Mouse (Mus musculus) midbrain, embryonic 10.5 days (tissue): Measurements from ENCODE around the gene Map3k6. TPM values are rescaled to one million over a fixed set of nuclear protein-coding genes. Genes with fewer than 3 reads are reported as not detected.
A peak's percentile ranks its signal among the peaks of the same experiment; 100 is the strongest.

ENCODE experiments used
- DNase-seq: peaks from one replicate; pipeline ENCODE4 v3.0.0-alpha.2; 2017; ENCODE audit warnings: low spot score
- H3K27ac ChIP-seq: fragments of 300-500 bp; sonication (generic); replicated peaks from 2 replicates; pipeline ENCODE4 v1.5.1; 2016; ENCODE audit warnings: mild to moderate bottlenecking
- H3K27me3 ChIP-seq: fragments of 300-500 bp; sonication (generic); 2 replicates; pipeline ENCODE4 v1.6.1; 2016; ENCODE audit warnings: low read depth, mild to moderate bottlenecking; ENCODE audit not compliant: poor library complexity, severe bottlenecking
- H3K36me3 ChIP-seq: fragments of 300-500 bp; sonication (generic); 2 replicates; pipeline ENCODE4 v1.6.1; 2016; ENCODE audit warnings: mild to moderate bottlenecking, moderate library complexity
- H3K4me1 ChIP-seq: fragments of 300-500 bp; sonication (generic); 2 replicates; pipeline ENCODE4 v1.6.1; 2016
- H3K4me3 ChIP-seq: fragments of 300-500 bp; sonication (generic); 2 replicates; pipeline ENCODE4 v1.5.1; 2016; ENCODE audit warnings: mild to moderate bottlenecking, moderate library complexity
- H3K9me3 ChIP-seq: fragments of 300-500 bp; sonication (generic); replicated peaks from 2 replicates; pipeline ENCODE4 v1.6.1; 2016; ENCODE audit warnings: mild to moderate bottlenecking
- WGBS: fragments of 180-500 bp; shearing (Covaris S2); methylation state at CpG from one replicate; pipeline ENCODE4 v1.1.7; 2016; 5-methylcytosine and 5-hydroxymethylcytosine counted together
- polyA plus RNA-seq: library from polyadenylated mRNA; unstranded; fragments of >200 nt; fragmentation: Nextera tagmentation; extraction: Ambion mirVana; gene quantifications from 2 replicates; pipeline ENCODE4 v1.2.1, GENCODE M21; 2016

Gene Map3k6
- polyA plus RNA-seq, 1 experiment from 2014 or later, result 2.6 TPM

DNA sequence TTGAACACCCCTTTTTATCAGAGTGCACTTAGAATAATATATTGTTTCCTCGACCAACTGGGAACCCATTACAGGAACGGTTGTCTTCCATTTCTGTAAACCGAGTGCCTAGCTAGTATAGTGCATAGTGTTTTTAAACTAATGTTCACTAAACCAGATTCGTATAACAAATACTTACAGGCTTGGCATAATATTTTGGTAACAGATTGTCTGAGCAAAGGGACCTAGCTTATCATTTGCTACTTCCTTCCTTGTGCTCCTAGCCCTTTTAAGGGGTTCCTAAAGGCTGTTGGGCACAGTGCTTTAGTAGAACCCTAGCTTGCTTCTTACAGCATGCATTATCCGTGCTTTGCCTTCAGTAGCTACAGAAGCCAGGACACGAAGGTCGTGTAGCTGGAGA is 40.9 kb downstream of the Map3k6 start:
- H3K4me1 ChIP-seq, result peaks cover 41% of the 10 kb centered on the region
- 46% methylated on average over 7 of the region's 7 CpGs for WGBS
- H3K27ac ChIP-seq, result peak overlapping the region; percentile 81
- H3K9me3 ChIP-seq, result no peaks in the 10 kb centered on the region
- H3K27me3 ChIP-seq, result no peaks in the 10 kb centered on the region
- no peak for DNase-seq
- no peak overlapping the region for H3K4me3 ChIP-seq
- H3K36me3 ChIP-seq, result no peaks in the 10 kb centered on the region

DNA sequence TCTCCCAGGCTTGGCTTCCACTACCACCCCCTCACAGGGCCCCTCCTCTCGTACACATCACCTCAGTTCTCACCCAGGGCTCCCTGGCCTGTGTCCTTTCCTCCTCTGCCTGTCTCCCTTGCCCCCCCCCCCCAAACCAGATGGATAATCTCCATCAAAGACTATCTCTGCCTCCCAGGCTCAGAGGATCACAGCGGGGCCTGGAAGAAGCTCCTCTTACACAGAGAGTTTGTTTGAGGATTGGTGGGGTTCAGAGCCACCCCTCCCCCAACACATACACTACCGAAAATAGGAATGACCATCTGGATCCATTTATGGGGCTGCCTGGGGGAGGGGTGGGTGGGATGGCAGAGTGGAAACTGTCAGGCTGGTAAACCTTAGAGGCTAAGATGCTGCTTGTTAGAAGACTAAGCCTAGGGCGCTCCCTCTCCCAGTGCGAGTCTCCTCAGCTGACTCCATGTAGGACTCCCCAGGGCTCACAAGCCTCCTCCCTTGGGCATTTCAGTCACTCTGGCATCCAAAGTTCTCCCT is 41.4 kb downstream of the Map3k6 start:
- no peaks in the 10 kb centered on the region for H3K27me3 ChIP-seq
- DNase-seq, result peak; percentile 53
- H3K4me3 ChIP-seq, result peak overlapping the region; percentile 14; the same call in 1 of the 2 replicates
- H3K4me1 ChIP-seq, result peaks cover 36% of the 10 kb centered on the region
- WGBS, result 16% methylated on average over 5 of the region's 5 CpGs
- no peaks in the 10 kb centered on the region for H3K9me3 ChIP-seq
- peak overlapping the region; percentile 81 for H3K27ac ChIP-seq
- no peaks in the 10 kb centered on the region for H3K36me3 ChIP-seq

GRCm38 (mm10) chr4:133282656-133283055 is 42.0 kb downstream of the Map3k6 start:
- peak overlapping the region; percentile 81 for H3K27ac ChIP-seq
- H3K4me3 ChIP-seq, result no peak overlapping the region
- DNase-seq, result no peak
- no peaks in the 10 kb centered on the region for H3K9me3 ChIP-seq
- 35% methylated on average over 4 of the region's 4 CpGs for WGBS
- H3K27me3 ChIP-seq, result no peaks in the 10 kb centered on the region
- no peaks in the 10 kb centered on the region for H3K36me3 ChIP-seq
- H3K4me1 ChIP-seq, result peaks cover 36% of the 10 kb centered on the region

DNA sequence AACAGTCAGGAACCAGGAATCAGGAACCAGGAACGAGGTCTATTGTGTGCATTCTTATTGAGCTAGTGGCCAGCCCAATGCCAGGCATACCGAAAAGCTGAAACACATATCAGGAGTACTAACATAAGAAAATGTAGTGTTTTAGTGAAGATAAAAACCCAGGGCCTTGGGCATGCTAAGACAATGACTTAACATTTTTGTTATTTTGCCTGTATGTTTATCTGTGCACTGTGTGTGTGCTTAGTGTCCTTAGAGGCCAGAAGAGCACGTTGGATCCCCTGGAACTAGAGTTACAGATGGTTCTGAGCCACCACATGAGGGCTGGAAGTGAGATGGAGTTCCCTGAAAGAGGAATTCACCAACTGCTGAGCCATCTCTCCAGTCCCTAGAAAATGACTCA is 44.7 kb downstream of the Map3k6 start:
- no peaks in the 10 kb centered on the region for H3K9me3 ChIP-seq
- H3K4me1 ChIP-seq, result peaks cover 24% of the 10 kb centered on the region
- WGBS, result 84% methylated on average over 3 of the region's 3 CpGs
- H3K4me3 ChIP-seq, result no peak overlapping the region
- H3K27ac ChIP-seq, result no peak overlapping the region
- H3K36me3 ChIP-seq, result no peaks in the 10 kb centered on the region
- no peaks in the 10 kb centered on the region for H3K27me3 ChIP-seq
- no peak for DNase-seq

DNA sequence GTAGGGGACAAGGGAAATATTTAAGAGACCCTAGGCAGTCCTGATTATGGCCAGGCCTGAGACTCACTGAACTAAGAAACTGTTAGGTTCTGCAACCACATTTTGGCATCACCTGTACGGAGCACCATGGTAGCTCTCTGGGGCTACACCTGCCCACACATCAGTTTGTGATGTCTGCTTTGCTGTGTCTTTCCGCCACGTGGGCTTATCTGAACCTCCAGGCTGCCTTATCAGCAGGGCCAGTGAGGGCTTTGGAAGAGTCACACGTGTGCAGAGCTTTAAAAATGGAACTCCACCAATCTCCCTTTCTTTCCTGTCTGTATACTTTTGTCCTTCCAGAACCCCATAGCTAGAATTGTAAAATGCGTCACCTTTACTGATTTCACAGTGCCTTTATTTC is 45.3 kb downstream of the Map3k6 start:
- DNase-seq, result no peak
- H3K27ac ChIP-seq, result no peak overlapping the region
- no peaks in the 10 kb centered on the region for H3K9me3 ChIP-seq
- WGBS, result 85% methylated on average over 5 of the region's 5 CpGs
- H3K36me3 ChIP-seq, result no peaks in the 10 kb centered on the region
- H3K27me3 ChIP-seq, result no peaks in the 10 kb centered on the region
- no peak overlapping the region for H3K4me3 ChIP-seq
- H3K4me1 ChIP-seq, result peaks cover 24% of the 10 kb centered on the region

GRCm38 (mm10) chr4:133286476-133287077 is 46.0 kb downstream of the Map3k6 start:
- no peak for DNase-seq
- 87% methylated on average over 4 of the region's 4 CpGs for WGBS
- H3K36me3 ChIP-seq, result no peaks in the 10 kb centered on the region
- H3K9me3 ChIP-seq, result no peaks in the 10 kb centered on the region
- peaks cover 18% of the 10 kb centered on the region for H3K4me1 ChIP-seq
- no peak overlapping the region for H3K4me3 ChIP-seq
- H3K27ac ChIP-seq, result no peak overlapping the region
- no peaks in the 10 kb centered on the region for H3K27me3 ChIP-seq

DNA sequence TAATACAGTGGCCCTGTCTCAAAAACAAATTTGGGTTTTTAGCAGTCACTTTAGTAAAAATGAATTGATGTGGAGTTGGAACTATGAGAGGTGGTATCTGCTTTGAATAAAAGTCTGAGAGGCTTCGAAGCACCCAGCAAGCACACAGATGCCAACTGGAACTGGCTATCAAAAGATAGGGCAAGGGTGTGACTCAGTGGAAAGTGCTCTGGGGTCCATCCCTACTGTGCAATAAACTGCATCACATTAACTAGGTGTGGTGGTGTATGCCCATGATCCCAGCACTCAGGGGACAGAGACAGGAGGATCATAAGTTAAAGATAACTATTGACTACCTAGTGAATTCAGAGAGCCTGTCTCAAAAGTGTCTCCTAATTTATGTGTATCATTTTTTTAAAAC is 50.6 kb downstream of the Map3k6 start:
- WGBS, result 97% methylated on average over 1 of the region's 1 CpGs
- DNase-seq, result no peak
- Histone ChIP-seq H3K27ac (no peak overlapping the region), H3K27me3 (peaks cover 24% of the 10 kb centered on the region), H3K9me3 (no peaks in the 10 kb centered on the region), H3K4me1 (peaks cover 28% of the 10 kb centered on the region), H3K4me3 (no peak overlapping the region), H3K36me3 (peaks cover 28% of the 10 kb centered on the region)

- WGBS, result 47% methylated on average over 4 of the region's 4 CpGs
- peak overlapping the region; percentile 28; the same call in 1 of the 2 replicates for H3K4me3 ChIP-seq
- H3K9me3 ChIP-seq, result no peaks in the 10 kb centered on the region
- no peak for DNase-seq
- peaks cover 31% of the 10 kb centered on the region for H3K4me1 ChIP-seq
- peaks cover 39% of the 10 kb centered on the region for H3K36me3 ChIP-seq
- H3K27me3 ChIP-seq, result peaks cover 24% of the 10 kb centered on the region
- peak overlapping the region; percentile 78 for H3K27ac ChIP-seq
Measured at GRCm38 (mm10) chr4:133292405-133292804, 51.8 kb downstream of the Map3k6 start.

DNA sequence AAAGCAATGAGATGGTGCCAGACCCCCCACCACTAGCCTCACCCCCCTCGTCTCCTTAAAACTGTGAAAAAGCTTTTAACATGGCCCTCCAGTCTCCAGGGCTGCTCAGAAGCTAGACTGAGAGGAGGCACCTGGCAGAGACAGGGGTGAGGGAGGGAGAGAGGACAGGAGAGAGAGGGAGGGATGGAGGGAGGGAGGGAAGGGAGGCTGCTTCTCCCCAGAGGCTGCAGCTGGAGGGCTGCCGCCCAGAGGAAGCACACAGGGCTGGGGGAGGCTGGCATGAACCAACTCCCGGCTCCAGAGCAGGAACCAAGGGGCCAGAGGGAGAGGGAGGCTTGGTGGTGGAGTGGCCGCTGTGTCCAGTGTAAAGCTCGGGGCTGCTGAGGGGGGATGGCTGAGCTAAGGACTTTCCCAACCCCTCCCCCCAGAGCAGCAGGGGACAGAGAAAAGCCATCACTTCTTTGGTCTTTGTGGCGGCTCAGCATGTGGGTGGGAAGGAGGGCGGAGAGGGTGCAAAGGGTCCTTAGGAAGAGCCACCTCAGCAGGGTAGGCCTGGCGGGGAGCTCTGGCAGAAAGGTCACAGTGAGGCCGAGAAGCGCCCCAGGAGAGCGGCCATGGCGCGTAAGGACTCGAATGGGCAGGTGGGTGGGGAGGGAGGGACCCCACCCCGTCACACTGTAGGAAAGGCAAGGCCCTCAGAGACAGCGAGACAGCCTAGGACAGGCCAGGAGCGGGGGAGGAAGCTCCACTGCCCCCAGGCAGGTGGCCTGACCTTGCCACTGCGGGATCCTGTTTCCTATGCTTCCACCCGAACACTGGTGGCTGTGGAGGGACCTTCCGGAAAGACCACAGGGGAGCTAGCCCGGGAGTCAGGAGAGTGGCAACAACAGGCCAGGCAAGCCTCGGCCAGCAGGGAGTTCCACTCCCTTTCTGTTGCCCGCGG is 52.6 kb downstream of the Map3k6 start:
- peak overlapping the region; percentile 78 for H3K27ac ChIP-seq
- H3K4me3 ChIP-seq, result peak overlapping the region; percentile 28
- H3K27me3 ChIP-seq, result peaks cover 24% of the 10 kb centered on the region
- WGBS, result 6% methylated on average over 24 of the region's 24 CpGs
- H3K4me1 ChIP-seq, result peaks cover 38% of the 10 kb centered on the region
- no peaks in the 10 kb centered on the region for H3K9me3 ChIP-seq
- peaks cover 40% of the 10 kb centered on the region for H3K36me3 ChIP-seq
- peak; percentile 41 for DNase-seq

GRCm38 (mm10) chr4:133294084-133294483 is 53.5 kb downstream of the Map3k6 start:
- Histone ChIP-seq H3K4me3 (peak overlapping the region; percentile 28; the same call in 1 of the 2 replicates), H3K27ac (peak overlapping the region; percentile 78), H3K9me3 (no peaks in the 10 kb centered on the region), H3K27me3 (peaks cover 24% of the 10 kb centered on the region), H3K4me1 (peaks cover 47% of the 10 kb centered on the region), H3K36me3 (peaks cover 40% of the 10 kb centered on the region)
- 21% methylated on average over 11 of the region's 11 CpGs for WGBS
- peak; percentile 23 for DNase-seq

GRCm38 (mm10) chr4:133297360-133297759 is 56.7 kb downstream of the Map3k6 start:
- H3K27me3 ChIP-seq, result peaks cover 24% of the 10 kb centered on the region
- no peak for DNase-seq
- H3K4me3 ChIP-seq, result no peak overlapping the region
- H3K9me3 ChIP-seq, result no peaks in the 10 kb centered on the region
- 75% methylated on average over 10 of the region's 10 CpGs for WGBS
- no peak overlapping the region for H3K27ac ChIP-seq
- peaks cover 53% of the 10 kb centered on the region for H3K4me1 ChIP-seq
- peaks cover 65% of the 10 kb centered on the region for H3K36me3 ChIP-seq

- Histone ChIP-seq H3K27me3 (peaks cover 24% of the 10 kb centered on the region), H3K4me1 (peaks cover 49% of the 10 kb centered on the region), H3K9me3 (no peaks in the 10 kb centered on the region), H3K4me3 (no peak overlapping the region), H3K36me3 (peaks cover 65% of the 10 kb centered on the region), H3K27ac (no peak overlapping the region; the same call in 1 of the 2 replicates)
- 1% methylated on average over 5 of the region's 5 CpGs for WGBS
- peak; percentile 79 for DNase-seq
Measured at GRCm38 (mm10) chr4:133297801-133298238, 57.2 kb downstream of the Map3k6 start.
